Mouse (Mus musculus) Muller cell, postnatal 12 days (primary cell): ENCODE data around the gene Gnaq.

ENCODE experiments used
- DNase-seq: peaks from one replicate; pipeline ENCODE4 v3.0.0-alpha.2; 2015; ENCODE audit errors: inconsistent ontology term

Gene Gnaq

DNA sequence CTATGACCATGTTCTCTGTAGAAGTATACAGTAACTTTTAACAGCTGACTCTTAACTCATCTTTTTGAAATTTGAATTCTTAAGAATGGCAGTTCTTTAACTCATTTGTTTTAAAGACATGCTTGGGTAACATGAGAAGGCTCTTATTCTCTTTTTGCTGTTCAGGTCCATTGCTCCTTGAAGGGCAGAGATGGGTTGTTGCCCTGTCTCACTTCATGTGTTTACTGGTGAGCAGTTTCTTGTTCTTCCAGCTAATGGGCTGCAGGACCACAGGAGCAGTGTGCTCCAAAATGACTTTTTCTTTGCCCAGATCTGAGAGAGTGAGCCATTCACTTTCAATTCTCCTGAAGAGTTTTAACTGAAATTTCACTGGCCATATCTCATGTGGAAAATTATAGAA lies 176.4 kb downstream of the Gnaq start:
- no peak for DNase-seq

DNA sequence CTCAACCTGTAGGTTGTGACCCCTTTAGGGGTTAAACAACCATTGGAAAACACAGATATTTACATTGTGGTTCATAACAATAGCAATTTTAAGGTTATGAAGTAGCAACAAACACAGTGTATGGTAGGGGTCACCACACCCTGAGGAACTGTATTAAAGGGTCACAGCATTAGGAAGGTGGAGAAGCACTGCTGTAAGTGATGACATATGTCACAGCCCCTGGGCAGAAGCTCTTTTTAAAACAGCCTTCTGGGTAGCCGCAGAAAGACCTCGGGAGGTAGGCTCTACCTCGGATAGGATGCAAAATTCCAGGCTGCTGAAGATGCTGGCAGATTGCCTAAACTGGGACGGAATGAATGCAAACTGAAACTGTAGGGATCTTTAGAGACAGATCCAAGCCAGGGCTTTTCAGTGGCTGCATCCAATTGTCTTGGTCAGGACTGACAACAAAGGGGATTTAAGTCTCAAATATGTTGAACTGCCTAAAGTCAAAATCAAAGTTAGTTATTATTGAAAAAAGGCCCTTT lies 181.7 kb downstream of the Gnaq start:
- DNase-seq, result no peak

DNA sequence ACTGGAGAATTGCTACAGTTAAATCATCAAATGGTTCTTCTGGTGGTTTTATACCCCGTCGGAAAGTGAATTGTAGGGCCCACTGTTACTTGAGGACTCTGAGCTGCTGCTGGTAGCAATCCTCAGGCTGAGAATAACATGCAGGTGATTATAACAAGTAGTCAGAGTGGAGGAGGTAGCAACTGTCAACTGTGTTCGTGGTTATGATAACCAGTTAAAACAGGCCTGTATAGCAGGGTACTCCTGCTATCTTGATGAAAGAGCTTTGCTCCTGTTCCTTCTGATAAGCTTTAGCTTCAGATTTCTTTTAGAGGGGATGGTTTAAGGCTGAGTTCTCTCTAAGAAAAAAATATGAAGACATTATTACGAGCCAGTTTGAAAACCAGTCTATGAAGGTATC lies 182.9 kb downstream of the Gnaq start:
- no peak for DNase-seq

DNA sequence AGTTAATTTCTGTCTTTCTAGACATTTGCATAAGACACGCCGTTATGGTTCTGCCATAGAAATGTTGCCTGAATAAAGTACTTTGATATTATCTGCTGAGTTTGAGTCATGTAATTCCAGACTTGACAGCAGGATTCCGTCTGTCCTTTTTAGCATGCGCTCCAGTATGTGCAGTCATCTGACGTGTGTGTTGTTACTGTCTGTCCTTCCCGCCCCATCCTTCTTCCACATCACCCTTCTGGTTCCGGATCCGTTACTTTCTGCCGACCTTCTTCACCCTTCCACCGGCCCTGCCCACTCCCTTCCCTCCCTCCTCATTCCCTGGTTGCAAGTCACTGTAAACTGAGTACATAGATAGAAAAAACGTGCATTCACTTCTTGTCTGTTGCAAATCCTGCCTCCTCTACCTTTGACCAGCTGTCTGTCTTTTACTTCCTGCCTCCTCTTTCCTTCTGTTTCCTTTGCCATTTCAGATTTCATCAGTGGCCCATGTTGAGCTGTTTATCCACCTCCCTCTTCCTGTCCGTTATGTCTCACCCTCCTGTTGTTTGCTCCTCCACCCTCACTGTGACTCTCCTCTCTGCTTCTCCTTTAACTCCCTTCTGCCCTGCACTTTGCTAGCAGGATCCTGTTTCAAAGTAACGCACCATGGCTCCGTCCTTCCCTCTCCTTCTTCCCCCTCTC lies 185.6 kb downstream of the Gnaq start:
- DNase-seq, result no peak

DNA sequence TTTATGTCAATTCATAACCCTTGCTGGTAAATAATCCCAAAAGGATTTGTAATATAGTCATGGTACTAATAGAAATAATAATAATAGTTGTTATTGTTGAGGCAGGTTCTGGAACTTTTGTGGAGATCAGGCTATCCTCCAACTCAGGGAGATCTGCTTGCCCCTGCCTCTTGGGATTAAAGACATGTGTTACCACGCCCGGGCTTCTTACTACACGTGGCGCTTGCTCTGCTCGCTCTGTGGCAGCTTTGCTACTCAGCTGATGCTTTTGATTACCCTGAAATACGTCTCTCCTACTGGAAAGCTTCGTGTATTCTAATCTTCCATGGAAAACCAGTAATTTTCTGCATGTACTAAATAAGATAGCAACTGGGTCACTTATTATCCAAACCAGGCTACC lies 187.4 kb downstream of the Gnaq start:
- DNase-seq, result no peak

DNA sequence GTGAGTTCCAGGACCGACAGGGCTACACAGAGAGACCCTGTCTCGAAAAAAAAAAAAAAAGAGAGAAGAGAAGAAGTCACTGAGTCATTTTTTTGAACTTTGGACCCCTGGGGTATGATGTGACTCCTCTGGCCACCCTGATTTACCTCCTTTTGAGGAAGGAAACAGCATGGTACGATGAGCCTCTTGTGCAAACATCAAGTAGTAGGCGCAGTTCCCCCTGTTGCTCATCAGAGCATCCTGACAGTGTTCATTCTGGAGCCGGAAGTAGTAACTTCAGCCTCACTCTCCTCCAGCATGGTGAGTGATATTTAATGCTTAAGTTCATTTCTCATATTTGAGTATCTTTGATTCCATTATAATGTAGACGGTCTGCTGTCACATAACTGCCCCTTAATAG lies 190.4 kb downstream of the Gnaq start:
- DNase-seq, result no peak

DNA sequence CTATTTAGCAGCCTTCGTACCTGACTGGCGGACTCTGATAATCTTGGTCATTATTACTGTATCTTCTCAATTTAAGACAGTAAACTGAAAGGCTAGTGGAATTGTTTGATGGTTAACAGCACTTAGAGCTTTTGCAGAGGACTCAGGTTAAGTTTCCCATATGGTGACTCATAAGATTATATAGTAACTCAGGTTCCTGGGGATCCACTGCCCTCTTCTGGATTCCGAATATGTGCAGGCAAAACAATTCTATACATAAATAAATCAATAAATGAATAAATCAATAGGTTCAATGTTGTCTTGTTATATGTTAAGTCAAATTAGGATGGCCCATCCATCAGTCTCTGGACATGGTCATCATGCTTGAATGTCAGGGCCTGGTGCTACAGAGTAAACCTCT lies 191.6 kb downstream of the Gnaq start:
- no peak for DNase-seq

DNA sequence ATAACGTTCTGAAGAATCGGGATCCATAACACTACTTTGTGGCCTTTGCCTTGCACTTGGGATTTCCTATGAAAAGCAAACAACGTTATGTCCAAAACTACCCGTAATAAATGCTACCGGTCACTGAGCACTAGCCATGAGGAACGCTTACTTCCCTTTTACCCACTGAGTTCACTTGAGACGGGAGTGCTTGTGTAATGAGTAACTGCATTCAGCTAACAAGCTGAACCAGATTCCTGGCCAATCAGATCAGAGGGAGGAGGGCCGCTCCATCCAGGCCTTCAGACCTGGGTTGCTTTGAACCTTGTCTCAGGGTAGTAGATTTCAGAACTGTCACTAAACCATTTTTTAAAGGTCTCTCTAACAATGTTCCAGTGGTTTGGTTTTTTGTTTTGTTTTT lies 193.3 kb downstream of the Gnaq start:
- DNase-seq, result peak; percentile 87

DNA sequence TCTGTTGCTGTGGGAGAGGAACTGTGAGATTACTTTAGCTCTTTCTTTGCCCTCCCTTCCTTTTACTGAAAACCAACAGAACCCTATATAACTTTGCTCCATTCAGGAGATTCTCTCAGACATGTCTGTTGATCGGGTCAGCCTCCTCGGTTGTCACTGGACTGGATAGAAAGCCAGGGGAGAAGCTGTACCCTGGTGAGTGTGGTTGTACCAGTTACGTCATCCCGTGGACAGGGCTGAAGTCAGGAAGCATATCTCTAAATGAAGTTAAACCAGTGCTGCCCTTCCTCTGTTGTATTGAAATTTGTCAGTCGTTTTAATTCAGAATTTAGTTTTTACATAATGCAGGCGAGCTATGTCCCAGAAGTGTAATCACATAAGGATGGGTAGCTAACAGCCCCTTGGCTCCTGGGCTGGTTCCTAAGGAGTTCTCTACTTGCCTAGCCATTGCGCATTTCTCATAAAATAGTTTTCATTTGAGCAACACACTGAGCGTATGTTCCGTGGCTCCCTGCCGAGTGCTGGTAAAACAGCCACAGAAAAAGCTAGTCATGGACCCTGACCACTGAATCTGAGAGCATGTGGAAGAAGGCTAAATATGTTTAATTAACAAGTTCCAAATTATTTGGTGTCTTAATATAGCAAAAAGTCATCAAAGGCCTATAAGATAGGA lies 194.9 kb downstream of the Gnaq start:
- DNase-seq, result peak; percentile 58

DNA sequence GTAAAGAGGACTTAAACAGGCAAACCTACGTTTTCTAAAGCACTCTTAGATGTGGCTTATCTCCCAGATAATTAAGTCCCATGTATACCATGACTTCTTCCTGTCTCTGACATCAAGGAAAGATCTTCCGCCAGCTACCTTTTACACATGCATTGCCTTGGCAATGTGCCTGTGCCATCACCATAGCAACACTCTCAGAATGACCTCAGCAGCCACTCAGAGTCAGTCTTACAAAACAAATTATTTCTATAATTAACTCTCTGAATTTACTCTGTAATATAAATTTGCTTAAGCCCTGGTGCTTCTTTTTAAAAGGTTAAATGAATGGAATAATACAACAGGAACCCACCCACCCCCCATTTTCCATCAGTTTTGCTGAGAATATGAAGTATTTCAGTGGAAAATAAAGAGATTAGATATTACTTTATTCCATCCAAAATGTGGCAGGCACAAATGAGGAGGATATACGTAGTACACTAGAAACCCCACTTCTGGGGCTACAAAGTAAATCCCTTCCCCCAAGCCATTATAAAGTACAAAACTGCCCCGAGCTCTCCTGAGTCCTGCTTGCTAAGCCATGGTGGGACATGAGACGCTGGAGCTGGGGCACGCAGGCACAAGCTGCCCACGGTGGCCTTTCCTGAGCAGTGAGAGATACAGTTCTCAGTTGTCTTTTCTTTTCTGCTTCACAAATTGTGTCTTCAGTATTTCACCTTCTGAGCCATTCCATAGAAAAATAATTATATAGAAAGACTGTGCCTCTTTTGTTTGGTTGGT lies 195.6 kb downstream of the Gnaq start:
- DNase-seq, result no peak

DNA sequence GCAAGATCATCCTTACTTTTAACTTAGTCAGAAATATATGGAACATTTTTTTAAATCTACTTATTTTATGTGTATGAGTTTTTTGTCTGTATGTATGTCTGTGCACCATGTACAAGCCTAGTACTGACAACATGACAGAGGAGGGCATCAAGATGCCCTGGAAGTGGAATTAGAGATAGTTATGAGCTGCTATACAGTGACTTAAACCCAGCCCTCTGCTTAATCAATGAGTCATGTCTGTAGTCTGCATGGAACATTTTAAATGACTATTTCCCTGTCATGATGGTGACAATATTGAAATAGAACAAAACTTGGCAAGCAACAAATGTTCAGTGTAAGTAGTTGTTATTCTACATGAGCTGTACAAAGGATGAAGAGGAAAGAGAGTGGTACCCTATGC lies 196.4 kb downstream of the Gnaq start:
- peak; percentile 22 for DNase-seq

DNA sequence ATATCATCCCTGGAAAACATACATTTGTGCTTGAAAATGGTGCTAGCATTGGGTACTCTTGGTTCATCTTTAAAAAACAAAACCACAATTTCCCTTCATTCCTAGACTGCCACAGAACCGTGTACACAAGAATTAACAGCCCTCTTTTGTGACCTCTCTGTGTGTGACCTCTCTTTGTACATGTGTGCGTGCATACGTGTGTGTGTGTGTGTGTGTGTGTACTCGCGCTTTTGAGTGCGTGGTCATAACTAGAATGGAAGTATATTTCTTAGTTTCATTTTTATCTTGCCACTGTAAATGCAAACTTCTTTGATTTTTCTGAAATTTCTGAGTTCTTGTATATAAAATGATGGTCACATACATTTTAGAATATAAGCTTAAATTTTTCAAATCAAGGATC lies 197.0 kb downstream of the Gnaq start:
- DNase-seq, result no peak

DNA sequence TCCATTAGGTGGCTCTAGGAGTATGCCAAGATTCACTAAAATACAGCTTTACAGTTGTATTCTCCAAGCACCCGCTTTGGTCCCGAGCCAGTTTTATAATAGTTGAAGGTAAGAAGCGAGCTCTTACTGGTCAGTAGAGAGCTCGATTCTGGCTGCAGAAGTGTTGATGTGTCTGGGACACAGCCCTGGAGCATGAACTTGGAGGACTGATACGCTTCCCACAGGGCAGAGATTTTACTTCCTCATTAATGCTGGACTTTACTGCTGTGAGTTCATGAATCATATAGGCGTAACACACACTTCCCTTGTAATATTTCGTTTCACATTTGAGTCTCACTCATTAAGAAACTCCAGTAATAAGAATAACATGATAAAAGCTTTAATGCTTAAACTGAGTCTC lies 197.5 kb downstream of the Gnaq start:
- DNase-seq, result no peak

DNA sequence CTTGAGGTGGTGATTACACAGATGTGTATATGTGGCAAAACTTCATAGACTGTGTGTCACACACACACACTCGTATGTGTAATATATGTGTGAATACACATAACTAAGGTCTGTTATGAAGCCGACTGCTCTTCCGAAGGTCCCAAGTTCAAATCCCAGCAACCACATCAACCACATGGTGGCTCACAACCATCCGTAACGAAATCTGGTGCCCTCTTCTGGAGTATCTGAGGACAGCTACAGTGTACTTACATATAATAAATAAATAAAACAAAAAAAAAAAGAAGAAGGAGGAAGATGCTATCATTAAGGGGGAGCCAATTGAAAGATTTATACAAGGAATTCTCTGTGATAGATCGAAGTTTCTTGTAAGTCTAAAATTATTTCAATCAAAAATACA lies 198.4 kb downstream of the Gnaq start:
- DNase-seq, result no peak

DNA sequence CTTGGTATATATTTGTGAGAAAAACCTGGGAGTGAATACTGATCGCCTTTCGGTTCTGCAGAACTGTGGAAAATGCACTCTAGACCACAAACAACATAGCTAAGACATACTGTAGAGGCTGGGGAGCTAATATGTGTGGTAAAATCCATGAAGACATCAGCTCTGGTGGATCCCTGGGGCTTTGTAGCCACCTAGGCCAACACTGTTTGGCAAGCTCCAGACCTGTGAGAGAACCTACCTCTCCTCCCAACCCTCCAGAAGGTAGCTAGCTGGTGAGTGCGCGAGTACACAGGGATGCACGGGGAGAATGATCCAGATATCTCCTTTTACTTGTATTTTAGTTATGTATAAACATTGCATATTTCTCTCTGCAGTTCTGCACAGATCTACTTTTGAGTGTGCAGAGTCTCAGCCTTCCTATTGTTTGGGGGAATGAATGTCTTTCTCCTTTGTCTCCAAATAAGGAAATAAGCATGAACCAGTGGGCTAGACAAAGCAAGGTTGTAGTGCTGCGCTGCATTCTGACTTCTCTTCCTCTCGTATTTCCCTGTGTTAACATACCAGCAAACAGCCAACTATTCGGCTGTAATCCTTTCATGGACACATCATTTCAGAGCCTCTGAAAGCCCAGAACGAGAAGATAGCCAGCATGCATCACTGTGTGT lies 205.4 kb downstream of the Gnaq start:
- DNase-seq, result no peak

DNA sequence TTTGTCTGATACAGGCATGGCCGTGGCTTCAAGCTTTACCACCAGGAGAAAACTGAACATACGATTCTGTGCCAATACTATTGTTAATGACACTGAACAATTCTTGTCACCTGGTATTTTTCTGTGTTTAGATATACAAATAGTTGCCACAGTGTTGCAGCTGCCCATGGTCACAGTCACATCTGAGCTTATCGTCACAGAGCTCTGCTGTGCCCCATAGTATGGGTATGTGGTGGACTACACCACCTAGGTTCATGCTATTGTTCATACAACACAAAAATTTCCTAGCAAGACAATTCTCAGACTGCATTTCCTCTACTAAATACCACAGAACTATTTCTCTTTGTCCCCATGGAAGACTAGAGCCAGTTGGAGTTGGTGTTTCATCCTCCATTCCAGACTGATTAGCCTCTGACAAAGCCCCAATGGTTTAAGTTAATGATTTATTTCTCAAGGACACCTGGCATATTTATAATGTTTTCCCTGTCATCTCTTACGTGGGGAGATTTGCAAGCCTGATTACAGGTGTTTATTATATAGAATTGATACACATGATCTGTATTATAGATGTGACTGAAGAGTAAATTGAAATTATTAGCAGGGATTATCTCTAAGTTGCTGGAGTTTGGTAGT lies 207.4 kb downstream of the Gnaq start:
- DNase-seq, result no peak

DNA sequence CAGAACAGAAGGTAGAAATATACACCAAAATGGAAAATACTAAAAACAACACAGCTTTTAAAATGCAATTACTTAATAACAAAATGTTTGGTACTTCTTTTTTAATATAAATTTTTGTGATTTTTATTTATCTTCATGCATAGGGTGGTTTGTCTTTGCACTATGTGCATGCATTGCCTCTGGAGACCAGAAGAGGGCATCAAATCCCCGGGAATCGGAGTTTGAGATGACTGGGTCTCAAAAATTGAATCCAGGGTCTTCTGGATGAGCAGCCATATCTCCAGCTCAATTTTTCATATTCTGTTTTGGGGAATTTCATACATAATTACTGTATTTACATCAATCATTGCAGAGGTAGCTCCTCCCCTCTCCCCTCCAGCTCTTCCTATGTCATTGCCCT lies 210.1 kb downstream of the Gnaq start:
- no peak for DNase-seq

DNA sequence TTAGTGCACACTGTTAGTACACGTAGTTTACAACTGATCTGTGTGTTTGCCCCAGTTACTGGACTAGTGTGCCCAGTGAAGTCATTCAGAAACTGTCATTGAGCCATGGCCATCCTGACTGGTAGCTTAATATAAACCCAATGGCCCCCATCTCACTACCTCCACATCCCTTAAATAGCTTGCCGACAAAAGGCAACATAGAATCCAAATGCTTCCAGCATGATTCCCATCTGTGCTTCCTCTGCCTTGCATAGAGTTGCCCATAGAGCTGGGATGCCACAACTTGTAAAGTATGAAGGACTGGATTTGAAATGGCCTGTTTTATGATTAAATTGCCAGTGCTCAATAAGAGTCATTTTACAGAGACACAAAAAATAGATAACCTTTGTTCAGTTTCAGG lies 212.9 kb downstream of the Gnaq start:
- no peak for DNase-seq

DNA sequence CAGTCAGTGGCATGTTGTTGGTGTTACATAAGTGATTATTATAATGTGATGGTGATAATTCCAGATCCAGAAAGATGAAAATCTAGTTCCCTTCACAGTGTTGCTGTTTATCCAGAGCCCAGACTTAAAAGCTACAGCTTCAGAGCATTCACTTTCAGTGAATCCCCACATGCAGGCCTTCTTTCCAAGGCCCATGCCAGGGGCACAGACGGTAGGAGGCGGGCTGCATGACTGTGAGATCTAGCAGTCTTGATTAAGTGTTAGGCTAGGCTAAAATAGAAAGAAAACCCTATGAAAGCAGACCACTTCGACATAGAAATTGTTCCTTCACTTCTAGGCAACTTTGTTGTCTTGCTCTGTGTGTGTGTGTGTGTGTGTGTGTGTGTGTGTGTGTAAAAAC lies 214.4 kb downstream of the Gnaq start:
- DNase-seq, result no peak

DNA sequence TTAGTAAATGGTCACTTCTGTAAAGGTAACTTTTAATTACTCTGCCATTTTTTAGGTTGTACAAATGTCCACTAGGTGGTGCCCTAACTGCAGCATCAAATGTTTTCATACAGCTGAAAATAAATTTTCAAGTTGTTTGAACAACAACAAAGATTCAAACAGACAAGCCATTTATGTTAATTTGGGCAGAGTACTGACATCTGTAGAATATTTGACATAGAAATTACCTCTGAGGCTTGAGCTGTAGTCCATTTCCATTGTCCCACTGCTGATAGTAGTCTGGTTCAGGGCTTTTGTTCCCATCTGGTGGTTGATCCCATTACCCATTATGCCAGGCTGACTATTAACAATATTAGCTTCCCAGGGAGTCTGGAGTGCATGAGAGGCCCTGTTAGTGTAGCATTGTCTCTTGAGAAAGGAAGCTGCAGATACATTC lies 221.1 kb downstream of the Gnaq start:
- peak; percentile 66 for DNase-seq

DNA sequence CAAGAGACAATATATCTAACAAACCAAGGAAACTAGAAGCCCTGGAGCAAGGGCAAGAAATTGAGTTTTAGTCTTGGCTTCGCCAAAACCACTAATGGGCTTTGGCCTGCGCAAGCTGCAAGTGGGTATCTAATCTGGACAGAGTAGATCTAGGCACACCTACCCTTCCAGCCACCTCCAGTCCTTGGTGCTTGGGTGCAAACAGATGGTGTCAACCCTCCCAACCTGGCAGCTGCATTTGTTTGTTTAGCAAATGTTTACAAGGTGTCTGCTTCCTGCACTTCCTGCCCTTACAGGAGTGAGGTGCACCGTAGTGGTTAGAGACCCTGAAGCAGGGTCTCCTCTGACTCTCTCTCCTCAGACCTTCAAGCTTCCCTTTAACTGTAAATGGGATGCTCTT lies 225.5 kb downstream of the Gnaq start:
- DNase-seq, result no peak

DNA sequence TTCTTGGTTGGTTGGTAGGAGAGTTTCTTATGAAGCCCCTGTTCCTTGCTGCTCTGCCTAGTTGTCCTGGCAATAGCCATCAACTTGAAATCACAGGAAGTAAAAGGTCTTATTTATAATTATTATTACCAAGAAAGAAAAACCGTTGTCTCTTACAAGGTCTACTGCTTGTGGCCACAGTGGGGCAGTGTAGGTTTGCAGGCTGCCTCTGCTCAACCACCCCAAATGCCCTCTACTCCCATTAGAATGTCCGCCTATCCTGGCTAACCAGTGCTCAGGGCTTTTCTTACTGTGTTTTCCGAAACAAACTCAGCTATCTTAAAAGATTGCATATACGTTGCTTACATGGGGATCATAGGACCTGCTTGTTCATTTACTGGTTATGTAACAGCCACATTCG lies 226.3 kb downstream of the Gnaq start:
- DNase-seq, result no peak
